Mouse (Mus musculus) Patski (cell line): ENCODE data around the gene Stx19. TPM values are rescaled to one million over a fixed set of nuclear protein-coding genes. Genes with fewer than 3 reads are reported as not detected.

Experiments
- ATAC-seq: fragments of 100-300 bp; one replicate; pipeline ENCODE4 v1.8.0; 2021
- CTCF ChIA-PET: fragments of 350-600 bp; sonication (Branson Sonifier 250); formaldehyde crosslinking; loops from one replicate; lab custom pipeline; 2022; ENCODE audit warnings: inconsistent platforms; lab: Charles Lee
- POLR2A ChIA-PET: fragments of 350-600 bp; sonication (Branson Sonifier 250); formaldehyde crosslinking; loops from one replicate; lab custom pipeline; 2022; ENCODE audit warnings: antibody characterized with exemption, inconsistent platforms; lab: Charles Lee
- DNase-seq: peaks from one replicate; pipeline ENCODE4 v3.0.0-alpha.2; 2011; ENCODE audit warnings: low read depth, low spot score
- H3K27me3 ChIP-seq: fragments of 371-371 bp; one replicate; pipeline ENCODE4 v1.5.1; 2021
- CTCF ChIP-seq: fragments of 100-300 bp; IDR thresholded peaks from one replicate; pipeline ENCODE4 v1.5.1; 2021
- in situ Hi-C: fragments of 300-500 bp; cut with MboI; formaldehyde crosslinking; loops from 3 replicates; pipeline ENCODE4 v1.11.1; 2018; ENCODE audit warnings: low pct_unique_long_range_greater_than_20kb, mixed read lengths
- polyA plus RNA-seq: library from polyadenylated mRNA; unstranded; gene quantifications from one replicate; pipeline ENCODE4 v1.2.3, GENCODE M21; 2021

Stx19 gene
- polyA plus RNA-seq, 1 experiment from 2014 or later: 0.05 TPM

GRCm38 (mm10) chr16:62861455-62861854 lies 47.0 kb downstream of the Stx19 start:
- DNase-seq (no peak), ATAC-seq (no peak)
- no peaks in the 10 kb centered on the region for H3K27me3 ChIP-seq
- in situ Hi-C loops: no loop called here
- TF ChIP-seq CTCF: no peak
- POLR2A ChIA-PET: interaction anchor here (0.7 kb wide), 1 partner anchor 65 kb away, joined by 4 read pairs; no protein-coding TSS in a partner anchor
- CTCF ChIA-PET: no interaction called here

DNA sequence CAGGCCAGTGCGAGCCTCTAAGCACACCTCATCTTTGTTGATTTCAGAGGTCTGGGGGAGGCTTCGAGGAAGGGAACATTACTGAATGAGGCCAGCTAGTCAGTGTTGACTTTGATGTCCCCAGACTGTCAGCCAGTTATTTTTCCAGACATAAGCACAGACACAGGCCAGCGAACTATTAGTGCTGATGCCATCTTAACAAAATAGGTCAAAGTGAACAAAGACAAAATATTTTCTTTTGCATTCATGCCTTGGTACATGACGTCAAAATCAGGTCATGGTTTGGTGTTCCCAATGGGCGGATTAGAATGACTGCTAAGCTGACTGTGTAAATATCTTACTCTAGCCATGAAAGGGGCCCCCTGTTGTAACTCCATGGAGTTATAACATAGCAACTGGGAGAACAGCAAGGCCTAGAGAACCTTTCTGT lies 58.2 kb downstream of the Stx19 start:
- ChIA-PET CTCF (interaction anchor here (1.4 kb wide), 1 partner anchor 46 kb away, joined by 3 read pairs; no protein-coding TSS in a partner anchor), POLR2A (no interaction called here)
- no peaks in the 10 kb centered on the region for H3K27me3 ChIP-seq
- ATAC-seq: no peak
- no peak for DNase-seq
- no peak for TF ChIP-seq CTCF
- in situ Hi-C loops: no loop called here

DNA sequence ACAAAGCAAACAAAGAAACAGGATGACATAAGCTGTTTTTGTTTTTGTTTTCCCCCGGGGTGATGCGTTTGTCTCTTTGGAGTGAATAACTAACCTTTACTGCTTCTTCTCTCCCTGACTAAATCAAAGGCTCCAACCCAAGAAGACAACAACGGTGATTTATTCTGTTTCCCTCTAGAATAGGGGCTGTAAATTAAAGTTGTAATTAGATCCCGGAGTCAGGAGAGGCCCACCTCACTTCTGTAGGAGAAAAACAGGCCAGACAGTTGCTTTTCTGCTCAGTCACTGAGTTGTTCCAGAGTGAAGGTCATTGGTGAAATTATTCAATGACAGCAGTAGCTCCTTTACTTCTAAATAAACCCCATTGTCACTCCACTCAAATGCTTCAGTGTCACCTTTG lies 58.7 kb downstream of the Stx19 start:
- in situ Hi-C loops: no loop called here
- POLR2A ChIA-PET: no interaction called here

More for the DNA sequence above, 58.7 kb downstream of the Stx19 start:
- no peak for TF ChIP-seq CTCF
- H3K27me3 ChIP-seq: no peaks in the 10 kb centered on the region
- DNase-seq: no peak
- CTCF ChIA-PET: interaction anchor here (1.4 kb wide), 1 partner anchor 47 kb away, joined by 3 read pairs; no protein-coding TSS in a partner anchor
- no peak for ATAC-seq

Other genes starting within 250 kb of the Stx19 start
- 10.3 TPM for gene Nsun3, start 27.9 kb upstream of the Stx19 start, polyA plus RNA-seq
- 25.1 TPM for gene Arl13b, start 32.4 kb downstream of the Stx19 start, polyA plus RNA-seq
- 213 TPM for gene Pros1, start 39.6 kb downstream of the Stx19 start, polyA plus RNA-seq